18 mouse cellular contexts compared by ENCODE assay signal in the genomic region with DNA sequence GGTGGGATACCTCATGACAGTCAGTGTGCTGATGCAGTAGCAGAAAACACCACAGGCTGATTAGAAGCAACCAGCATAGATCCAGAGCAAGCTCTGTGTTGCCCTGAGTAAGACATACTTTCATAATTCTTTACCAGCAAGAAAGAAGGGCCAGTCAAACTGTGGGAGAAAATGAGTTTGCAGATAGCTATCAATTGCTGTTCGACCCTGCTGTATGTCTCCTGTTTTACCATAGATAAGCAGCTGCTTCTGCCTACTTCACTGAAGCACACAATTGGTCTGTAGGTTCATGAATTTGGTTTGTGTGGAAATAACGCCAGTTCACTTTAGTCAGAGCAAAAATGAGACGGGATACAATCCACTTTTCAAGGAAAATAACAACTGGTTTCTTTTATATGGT.
DNase-seq lines count a peak whose midpoint lies in the region; ATAC-seq and TF ChIP-seq lines count a peak whose summit lies in the region.
"Had no signal": no experiment of that assay in that cellular context is flagged by ENCODE, and none has a peak within 500 bp of the region (broad histone marks: within the 10 kb centered on the region; RNA-seq: fewer than 3 reads in every experiment).

No protein-coding gene starts in this region.

- no peak overlapping the region for H3K27ac ChIP-seq in liver, embryonic 12.5 days
- H3K27ac ChIP-seq in liver, postnatal 0 days (ENCODE audit: low read depth), result no peak overlapping the region
- H3K27ac ChIP-seq in liver, embryonic 14.5 days, result no peak overlapping the region
- no peak overlapping the region for H3K27ac ChIP-seq in left cerebral cortex, adult 2 months
- H3K27ac ChIP-seq: embryonic facial prominence, embryonic 10.5 days; embryonic facial prominence, embryonic 12.5 days; forebrain, embryonic 13.5 days; forebrain, embryonic 15.5 days had no signal

- no peak for TF ChIP-seq EP300 in liver, postnatal 0 days (IDR thresholded peaks at IDR 0.05; ENCODE audit: low read depth)
- TF ChIP-seq EP300 in liver, embryonic 14.5 days (IDR thresholded peaks at IDR 0.05; ENCODE audit: low read depth), result 0 out of 2 replicates have a peak, but pooled peaks have one; percentile 23

- ATAC-seq in liver, embryonic 12.5 days, result peak; percentile 77
- ATAC-seq in liver, postnatal 0 days, result no peak
- ATAC-seq in liver, embryonic 14.5 days (ENCODE audit: insufficient read depth), result peak; percentile 59; the same call in 1 of the 2 replicates
- ATAC-seq: forebrain, embryonic 13.5 days; forebrain, embryonic 15.5 days; forebrain, postnatal 0 days had no signal

- H3K4me1 ChIP-seq in liver, embryonic 12.5 days, result peaks cover 3% of the 10 kb centered on the region; the same call in 1 of the 2 replicates
- no peaks in the 10 kb centered on the region for H3K4me1 ChIP-seq in liver, postnatal 0 days (ENCODE audit: insufficient read depth)
- H3K4me1 ChIP-seq in liver, embryonic 14.5 days (replicated peaks; ENCODE audit: control insufficient read depth in 2 of 2, insufficient read depth in 2 of 2, low read length in 1 of 2), result no peaks in the 10 kb centered on the region; a peak in 1 of 4 replicates
- H3K4me1 ChIP-seq: embryonic facial prominence, embryonic 10.5 days had no signal

- H3K9ac ChIP-seq in liver, embryonic 12.5 days, result no peak overlapping the region
- no peak overlapping the region for H3K9ac ChIP-seq in liver, postnatal 0 days (replicated peaks)
- H3K9ac ChIP-seq in liver, embryonic 14.5 days (replicated peaks), result no peak overlapping the region
- H3K9ac ChIP-seq: embryonic facial prominence, embryonic 12.5 days; forebrain, embryonic 13.5 days; forebrain, embryonic 15.5 days; forebrain, postnatal 0 days had no signal

- H3K4me3 ChIP-seq in liver, embryonic 12.5 days, result no peak overlapping the region
- no peak overlapping the region for H3K4me3 ChIP-seq in liver, postnatal 0 days (ENCODE audit: low read depth, low read length)
- H3K4me3 ChIP-seq in liver, embryonic 14.5 days (ENCODE audit: insufficient read depth in 1 of 2, low read depth in 2 of 2, low read length in 2 of 2), result no peak overlapping the region
- no peak overlapping the region for H3K4me3 ChIP-seq in left cerebral cortex, adult 2 months
- H3K4me3 ChIP-seq: embryonic facial prominence, embryonic 10.5 days; embryonic facial prominence, embryonic 12.5 days; forebrain, embryonic 13.5 days; forebrain, embryonic 15.5 days had no signal

- WGBS in liver, embryonic 12.5 days (ENCODE audit: insufficient replicate concordance), result 35% methylated on average over 3 of the region's 3 CpGs
- WGBS in liver, postnatal 0 days (ENCODE audit: insufficient replicate concordance), result 48% methylated on average over 3 of the region's 3 CpGs
- 13% methylated on average over 3 of the region's 3 CpGs for WGBS in liver, embryonic 14.5 days (ENCODE audit: insufficient replicate concordance)

- no peaks in the 10 kb centered on the region for H3K9me3 ChIP-seq in liver, embryonic 12.5 days (replicated peaks)
- H3K9me3 ChIP-seq in liver, postnatal 0 days (ENCODE audit: low read length), result no peaks in the 10 kb centered on the region
- H3K9me3 ChIP-seq in liver, embryonic 14.5 days (ENCODE audit: control insufficient read depth, low read length), result no peaks in the 10 kb centered on the region
- H3K9me3 ChIP-seq: embryonic facial prominence, embryonic 10.5 days; embryonic facial prominence, embryonic 12.5 days; forebrain, embryonic 13.5 days; forebrain, embryonic 15.5 days had no signal

- H3K36me3 ChIP-seq in liver, embryonic 12.5 days, result no peaks in the 10 kb centered on the region
- no peaks in the 10 kb centered on the region for H3K36me3 ChIP-seq in liver, postnatal 0 days (replicated peaks; ENCODE audit: insufficient read depth, low read length)
- no peaks in the 10 kb centered on the region for H3K36me3 ChIP-seq in liver, embryonic 14.5 days (replicated peaks; ENCODE audit: control insufficient read depth, insufficient read depth, low read depth)
- H3K36me3 ChIP-seq: embryonic facial prominence, embryonic 10.5 days; embryonic facial prominence, embryonic 12.5 days; forebrain, embryonic 15.5 days had no signal

- no peaks in the 10 kb centered on the region for H3K27me3 ChIP-seq in liver, embryonic 12.5 days (replicated peaks)
- no peaks in the 10 kb centered on the region for H3K27me3 ChIP-seq in liver, postnatal 0 days (ENCODE audit: insufficient read depth, low read length)
- no peaks in the 10 kb centered on the region for H3K27me3 ChIP-seq in liver, embryonic 14.5 days (ENCODE audit: control insufficient read depth, insufficient read depth, low read length)
- H3K27me3 ChIP-seq: embryonic facial prominence, embryonic 12.5 days; forebrain, embryonic 13.5 days; forebrain, embryonic 15.5 days had no signal

- DNase-seq in liver, postnatal 0 days, result no peak
- no peak for DNase-seq in liver, embryonic 14.5 days (ENCODE audit: low read depth in 3 of 3, low spot score in 3 of 3)
- DNase-seq in left cerebral cortex, adult 2 months (ENCODE audit: extremely low spot score in 1 of 2, low spot score in 2 of 2), result no peak
- DNase-seq in c-Kit-positive CD71-positive TER-119-positive erythroid progenitor cells, embryonic 14.5 days (ENCODE audit: low spot score), result no peak
- DNase-seq: adrenal gland, adult 2 months; adrenal gland, postnatal 10 days; adrenal gland, postnatal 25 days; cerebellum, adult 11-12 months; cerebellum, adult 2 months; cerebellum, adult 9-10 months; cerebellum, postnatal 10 days; cerebellum, postnatal 25 days; forebrain, postnatal 0 days had no signal

- no peak for TF ChIP-seq CTCF in liver, postnatal 0 days (IDR thresholded peaks at IDR 0.05; ENCODE audit: low read depth)
- TF ChIP-seq CTCF in liver, embryonic 14.5 days (IDR thresholded peaks at IDR 0.05; ENCODE audit: low read depth), result no peak
- no peak for TF ChIP-seq CTCF in left cerebral cortex, adult 2 months (IDR thresholded peaks at IDR 0.05)

- intact Hi-C loops in left cerebral cortex, adult 2 months (cut with DNase I), result loop anchor here (10.0 kb wide), 1 partner anchor 861 kb away; no protein-coding TSS in a partner anchor

- H3K4me2 ChIP-seq in liver, embryonic 12.5 days, result no peak overlapping the region
- no peak overlapping the region for H3K4me2 ChIP-seq in liver, postnatal 0 days (ENCODE audit: low read depth, low read length)
- no peak overlapping the region for H3K4me2 ChIP-seq in liver, embryonic 14.5 days (ENCODE audit: low read depth)
- H3K4me2 ChIP-seq: embryonic facial prominence, embryonic 12.5 days; forebrain, embryonic 13.5 days; forebrain, embryonic 15.5 days had no signal
